Mouse (Mus musculus): Measurements from ENCODE around the gene Sun1.

Gene Sun1

DNA sequence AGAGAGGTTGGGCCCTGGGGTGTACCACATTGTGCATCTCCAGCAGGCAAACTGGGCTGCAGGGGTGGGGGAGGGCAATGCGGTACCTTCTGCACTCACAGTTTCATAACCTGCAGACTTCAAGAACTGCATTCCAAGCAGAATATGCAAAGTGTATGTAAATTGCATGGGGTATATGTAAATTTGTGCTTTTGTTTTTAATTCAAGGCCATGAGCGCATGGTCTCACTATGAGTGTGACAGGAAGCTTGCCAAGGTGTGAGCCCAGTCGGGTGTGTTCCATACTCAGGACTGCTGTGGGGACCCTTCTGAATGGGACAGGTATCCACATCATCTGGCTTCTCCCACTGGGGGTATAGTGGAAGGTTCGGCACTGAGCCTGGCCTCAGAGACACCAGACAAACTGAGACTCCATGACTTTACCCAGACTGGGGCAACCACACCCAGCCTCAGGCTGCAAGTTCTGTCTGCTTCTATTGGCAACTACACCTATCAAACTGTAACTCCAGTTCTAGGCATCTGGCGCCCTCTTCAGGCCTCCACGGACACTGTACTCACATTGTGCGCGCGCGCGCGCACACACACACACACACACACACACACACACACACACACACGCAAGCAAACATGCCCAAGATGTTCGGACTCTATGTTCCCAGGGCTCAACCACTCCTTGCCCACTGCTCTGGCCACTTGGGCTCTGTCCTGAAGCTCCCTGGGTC, 83.2 kb downstream of the Sun1 start:
- intact Hi-C loops (cut with DNase I), result no loop called here

- intact Hi-C loops (cut with DNase I), result no loop called here
Measured at GRCm38 (mm10) chr5:139285383-139286067, 85.1 kb downstream of the Sun1 start.

DNA sequence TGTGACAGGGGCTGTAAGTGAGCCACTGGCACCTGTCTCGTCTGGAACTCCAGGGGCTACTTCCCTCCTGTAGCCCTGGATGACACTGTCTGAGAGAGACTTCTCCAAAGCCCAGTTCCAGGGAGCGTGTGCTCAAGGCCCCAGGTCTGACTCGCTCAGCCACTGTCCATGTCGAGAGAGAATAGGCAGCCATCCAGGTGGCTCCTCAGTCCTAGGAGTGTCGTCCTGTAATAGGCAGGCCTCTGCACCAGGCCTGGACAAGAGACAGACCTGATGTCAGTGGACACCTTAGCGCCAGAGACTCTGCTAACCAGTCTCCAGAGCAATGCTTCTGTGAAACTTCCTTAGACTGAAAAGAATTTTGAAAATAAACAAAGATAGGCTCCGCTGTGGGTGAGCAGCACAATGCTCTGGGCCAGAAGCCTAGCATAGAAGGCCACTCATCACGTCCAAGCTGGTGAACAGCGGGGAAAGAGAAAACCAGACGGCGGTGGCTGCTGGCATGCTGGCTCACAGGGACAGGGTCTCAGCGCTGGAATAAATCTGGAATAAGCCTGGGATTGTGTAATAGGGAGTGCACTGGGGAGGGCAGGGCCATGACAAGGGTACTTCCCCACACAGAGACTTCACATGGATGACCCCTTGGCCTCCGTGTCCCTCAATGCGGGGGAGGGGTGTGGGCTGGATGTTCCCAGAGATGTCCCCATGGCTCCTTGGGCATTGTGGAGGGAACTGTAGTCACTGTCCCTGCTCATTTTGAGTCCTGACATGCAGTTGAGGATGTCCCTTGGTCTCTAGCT, 85.9 kb downstream of the Sun1 start:
- intact Hi-C loops (cut with DNase I), result no loop called here

- intact Hi-C loops (cut with DNase I), result no loop called here
Measured at GRCm38 (mm10) chr5:139287099-139287498, 86.7 kb downstream of the Sun1 start.

GRCm38 (mm10) chr5:139287787-139288186, 87.3 kb downstream of the Sun1 start:
- intact Hi-C loops (cut with DNase I), result no loop called here

- intact Hi-C loops (cut with DNase I), result no loop called here
Measured at GRCm38 (mm10) chr5:139288591-139288990, 88.2 kb downstream of the Sun1 start.

DNA sequence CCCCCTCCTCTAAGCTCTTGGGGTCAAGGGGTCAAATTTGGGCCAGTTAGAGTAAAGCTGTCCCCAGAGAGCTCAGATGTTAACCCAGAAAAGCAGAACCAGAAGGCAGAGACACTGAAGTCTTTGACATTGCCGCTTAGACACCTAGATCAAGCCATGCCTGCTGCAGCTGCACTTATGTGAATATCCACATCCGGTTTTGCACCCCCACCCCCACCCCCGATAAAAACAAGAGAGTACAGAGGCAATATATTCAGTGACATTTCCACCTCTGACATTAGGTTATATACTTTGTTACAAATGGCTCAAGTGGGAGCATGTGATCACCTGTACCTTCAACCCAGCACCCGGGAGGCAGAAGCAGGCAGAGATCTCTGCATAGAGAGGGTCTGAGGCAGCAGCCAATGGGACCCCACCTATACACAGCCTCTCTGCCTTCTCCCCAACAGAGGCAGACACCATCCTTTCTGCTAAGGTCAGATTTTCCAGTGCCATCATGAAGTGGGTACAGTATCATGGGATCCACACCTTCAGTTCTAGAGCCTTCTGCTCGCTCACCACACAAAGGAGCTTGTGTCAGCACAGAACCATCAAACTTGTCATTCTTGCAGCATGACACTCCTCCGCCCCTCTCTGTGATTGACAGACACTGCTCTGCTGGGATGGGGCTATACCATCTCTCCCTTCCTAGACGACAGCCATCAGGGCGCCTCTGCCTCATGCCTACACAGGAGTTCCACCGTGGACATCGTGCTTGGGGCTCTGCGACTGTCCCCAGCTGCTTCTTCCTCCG, 90.2 kb downstream of the Sun1 start:
- intact Hi-C loops (cut with DNase I), result no loop called here

DNA sequence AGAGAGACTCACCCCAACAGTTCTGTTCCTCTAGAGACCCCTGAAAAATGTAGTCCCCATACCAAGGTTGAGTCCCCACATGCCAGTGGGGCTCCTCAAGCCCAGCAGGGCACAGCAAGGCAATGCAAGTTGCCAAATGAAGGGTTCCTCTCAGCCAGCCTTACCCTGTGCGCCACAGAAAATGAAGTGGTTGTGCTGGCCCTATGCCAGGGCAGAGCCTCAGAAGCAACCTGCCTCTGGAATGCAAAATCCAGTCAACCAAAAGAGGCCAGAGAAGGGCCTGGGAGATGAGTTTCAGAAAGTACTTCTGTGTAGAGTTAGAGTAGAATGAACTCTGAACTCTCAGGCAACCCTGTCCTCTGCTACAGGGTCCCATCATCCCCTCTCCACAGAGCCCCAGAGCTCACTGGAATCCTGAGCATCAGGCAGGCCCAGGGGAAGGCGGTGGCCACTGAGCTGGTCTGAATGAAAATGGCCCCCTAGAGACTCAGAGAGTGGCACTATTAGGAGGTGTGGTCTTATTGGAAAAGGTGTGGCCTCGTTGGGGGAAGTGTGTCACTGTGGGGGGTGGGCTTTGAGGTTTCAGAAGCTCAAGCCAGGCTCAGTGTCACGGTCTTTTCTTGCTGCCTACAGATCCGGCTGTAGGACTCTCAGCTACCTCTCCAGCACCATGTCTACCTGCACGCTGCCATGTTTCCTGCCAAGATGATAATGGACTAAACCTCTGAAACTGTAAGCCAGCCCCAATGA, 91.5 kb downstream of the Sun1 start:
- intact Hi-C loops (cut with DNase I), result no loop called here

GRCm38 (mm10) chr5:139294089-139294488, 93.7 kb downstream of the Sun1 start:
- intact Hi-C loops (cut with DNase I), result no loop called here

GRCm38 (mm10) chr5:139297092-139297491, 96.7 kb downstream of the Sun1 start:
- intact Hi-C loops (cut with DNase I), result no loop called here

- intact Hi-C loops (cut with DNase I), result no loop called here
Measured at GRCm38 (mm10) chr5:139297745-139298144, 97.3 kb downstream of the Sun1 start.
